Mouse (Mus musculus) bone marrow macrophage, adult 2 months (primary cell): ENCODE measurements around the gene Zbtb45.

Experiments
- CTCF ChIP-seq: IDR thresholded peaks from 2 replicates; pipeline ENCODE4 v1.5.1; 2012; ENCODE audit warnings: low read depth, mild to moderate bottlenecking, low read length, moderate library complexity
- POLR2A ChIP-seq: IDR thresholded peaks from 2 replicates; pipeline ENCODE4 v1.6.1; 2012; ENCODE audit warnings: mild to moderate bottlenecking, low read depth, low read length, borderline replicate concordance

- TF ChIP-seq POLR2A: no peak
- TF ChIP-seq CTCF: no peak
Measured at GRCm38 (mm10) chr7:13043120-13043444, 33.2 kb upstream of the Zbtb45 start.
